Mouse (Mus musculus): ENCODE results near the gene Hes2. TPM values are rescaled to one million over a fixed set of nuclear protein-coding genes. Genes with fewer than 3 reads are reported as not detected.
A peak's percentile ranks its signal among the peaks of the same experiment; 100 is the strongest.

Hes2 gene
- polyA plus RNA-seq, 1 experiment from 2014 or later = not detected

DNA sequence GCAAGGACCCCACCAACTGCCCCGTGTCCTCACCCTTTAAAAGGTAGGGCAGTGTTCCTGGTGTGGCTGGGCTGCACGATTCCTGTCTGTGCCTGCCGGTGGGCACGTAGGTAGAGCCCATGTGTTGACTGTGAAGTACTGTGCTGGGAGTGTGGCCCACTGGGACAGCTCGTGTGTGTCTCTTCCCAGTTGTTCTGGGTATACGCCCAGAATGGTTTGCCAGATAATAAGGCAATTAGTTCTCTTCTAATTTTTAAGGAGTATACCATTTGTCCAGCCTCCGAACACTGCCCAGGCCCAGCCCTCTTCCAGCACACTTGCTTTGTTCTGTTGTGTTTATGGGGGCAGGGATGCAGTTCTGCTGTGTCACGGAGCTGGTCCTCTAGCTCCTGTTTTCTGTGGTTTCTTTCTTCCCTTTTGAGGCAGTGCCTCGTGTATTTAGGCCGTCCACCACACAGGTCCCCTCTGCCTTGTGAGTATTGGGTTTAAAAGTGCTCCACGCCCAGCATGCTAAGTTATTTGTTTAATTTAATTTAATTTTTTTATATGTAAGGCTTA lies 31.5 kb downstream of the Hes2 start:
- ATAC-seq (replicated peaks; ENCODE audit: low FRiP score, low TSS enrichment, low read depth) = no peak
- Histone ChIP-seq H3K9me3 (ENCODE audit: control insufficient read depth, low read length) (no peaks in the 10 kb centered on the region), H3K4me3 (ENCODE audit: low read depth, low read length) (no peak overlapping the region), H3K4me1 (replicated peaks; ENCODE audit: control insufficient read depth, insufficient read depth, low read length) (peaks cover 13% of the 10 kb centered on the region), H3K9ac (ENCODE audit: low read length) (no peak overlapping the region), H3K27me3 (replicated peaks; ENCODE audit: control insufficient read depth, insufficient read depth, low read length) (no peaks in the 10 kb centered on the region), H3K4me2 (ENCODE audit: low read length) (no peak overlapping the region), H3K27ac (ENCODE audit: low read depth) (no peak overlapping the region), H3K36me3 (ENCODE audit: control insufficient read depth, insufficient read depth, low read length) (no peaks in the 10 kb centered on the region)
- 69% methylated on average over 11 of the region's 11 CpGs for WGBS
- DNase-seq (ENCODE audit: low spot score) = no peak

DNA sequence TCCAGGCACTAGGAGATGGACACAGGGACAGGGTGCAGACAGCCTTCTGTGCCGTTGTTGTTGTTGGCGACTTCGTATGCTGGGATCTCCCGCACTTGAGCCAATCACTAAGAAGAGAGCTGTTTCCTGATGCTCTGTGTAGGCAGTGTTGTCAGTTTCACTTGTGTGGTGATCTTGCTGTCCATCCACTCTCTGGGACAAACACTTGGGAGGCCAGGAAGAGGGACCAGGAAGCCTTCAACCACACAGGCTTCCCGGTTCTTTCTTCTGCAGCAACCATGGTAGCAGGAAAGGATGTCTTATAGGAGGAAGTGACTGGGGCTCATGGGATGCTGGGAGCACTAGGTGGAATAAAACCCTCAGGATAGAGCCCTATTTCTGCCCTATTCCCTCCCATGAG lies 32.0 kb downstream of the Hes2 start:
- Histone ChIP-seq H3K9ac (ENCODE audit: low read length) (no peak overlapping the region), H3K36me3 (ENCODE audit: control insufficient read depth, insufficient read depth, low read length) (no peaks in the 10 kb centered on the region), H3K27me3 (replicated peaks; ENCODE audit: control insufficient read depth, insufficient read depth, low read length) (no peaks in the 10 kb centered on the region), H3K4me3 (ENCODE audit: low read depth, low read length) (no peak overlapping the region), H3K4me1 (replicated peaks; ENCODE audit: control insufficient read depth, insufficient read depth, low read length) (peaks cover 8% of the 10 kb centered on the region), H3K27ac (ENCODE audit: low read depth) (no peak overlapping the region), H3K4me2 (ENCODE audit: low read length) (no peak overlapping the region), H3K9me3 (ENCODE audit: control insufficient read depth, low read length) (no peaks in the 10 kb centered on the region)
- no peak for DNase-seq (ENCODE audit: low spot score)
- ATAC-seq (replicated peaks; ENCODE audit: low FRiP score, low TSS enrichment, low read depth) = no peak
- 68% methylated on average over 5 of the region's 5 CpGs for WGBS

DNA sequence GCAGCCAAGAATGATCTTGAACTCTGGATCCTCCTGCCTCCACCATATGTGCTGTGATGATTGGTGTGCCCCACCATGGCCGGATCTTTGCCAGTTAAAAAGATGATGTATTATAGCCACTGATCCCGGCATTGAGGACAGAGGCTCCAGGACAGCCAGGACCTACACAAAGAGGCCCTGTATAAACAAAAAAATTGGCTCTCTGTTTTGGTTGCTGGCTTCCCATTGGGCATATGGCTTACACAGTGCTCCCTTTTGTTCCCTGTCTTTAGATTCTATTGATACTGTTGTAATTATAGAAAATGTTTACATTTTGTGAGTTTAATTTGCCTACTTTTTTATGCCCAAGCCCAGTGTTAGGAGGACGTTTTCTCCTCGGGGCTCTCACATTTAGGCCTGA lies 33.9 kb downstream of the Hes2 start:
- Histone ChIP-seq H3K4me1 (replicated peaks; ENCODE audit: control insufficient read depth, insufficient read depth, low read length) (no peaks in the 10 kb centered on the region), H3K4me3 (ENCODE audit: low read depth, low read length) (no peak overlapping the region), H3K36me3 (ENCODE audit: control insufficient read depth, insufficient read depth, low read length) (no peaks in the 10 kb centered on the region), H3K9me3 (ENCODE audit: control insufficient read depth, low read length) (no peaks in the 10 kb centered on the region), H3K4me2 (ENCODE audit: low read length) (no peak overlapping the region), H3K9ac (ENCODE audit: low read length) (no peak overlapping the region), H3K27me3 (replicated peaks; ENCODE audit: control insufficient read depth, insufficient read depth, low read length) (no peaks in the 10 kb centered on the region), H3K27ac (ENCODE audit: low read depth) (no peak overlapping the region)
- WGBS = 48% methylated on average over 4 of the region's 4 CpGs
- no peak for ATAC-seq (replicated peaks; ENCODE audit: low FRiP score, low TSS enrichment, low read depth)
- DNase-seq (ENCODE audit: low spot score) = no peak

DNA sequence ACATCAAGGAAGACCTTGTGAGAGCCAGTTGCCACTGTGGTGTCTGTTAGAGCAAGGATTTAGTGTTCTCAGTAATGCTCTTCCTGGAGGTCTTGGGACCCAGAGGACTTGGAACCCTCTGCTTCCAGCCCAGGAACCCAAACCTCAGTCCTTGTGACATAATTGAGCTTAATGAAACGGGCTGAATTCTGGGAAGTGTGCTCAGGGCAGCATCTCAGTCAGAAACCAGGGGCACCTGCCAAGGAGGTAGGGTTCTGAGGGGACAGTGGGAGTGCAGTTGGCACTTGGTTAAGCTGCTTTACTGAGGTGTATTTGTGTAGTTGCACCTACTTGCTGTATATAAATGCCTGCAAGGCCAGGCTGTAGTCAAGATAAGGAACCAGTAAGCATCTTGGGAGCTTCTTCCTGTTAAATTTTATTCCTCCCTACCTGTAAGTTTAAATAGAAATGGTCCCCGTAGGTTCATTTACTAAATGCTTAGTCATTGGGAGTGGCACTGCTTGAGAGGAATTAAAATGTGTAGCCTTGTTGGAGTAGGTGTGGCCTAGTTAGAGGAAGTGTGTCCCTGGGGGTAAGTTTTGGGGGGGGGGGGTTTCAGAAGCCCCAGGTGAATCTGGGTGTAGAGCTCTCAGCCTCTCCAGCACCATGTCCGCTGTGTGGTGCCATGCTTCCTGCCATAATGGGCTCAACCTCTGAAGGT lies 36.0 kb downstream of the Hes2 start:
- no peak overlapping the region for H3K27ac ChIP-seq (ENCODE audit: low read depth)
- no peaks in the 10 kb centered on the region for H3K36me3 ChIP-seq (ENCODE audit: control insufficient read depth, insufficient read depth, low read length)
- H3K9ac ChIP-seq (ENCODE audit: low read length) = no peak overlapping the region
- H3K4me1 ChIP-seq (replicated peaks; ENCODE audit: control insufficient read depth, insufficient read depth, low read length) = no peaks in the 10 kb centered on the region
- H3K27me3 ChIP-seq (replicated peaks; ENCODE audit: control insufficient read depth, insufficient read depth, low read length) = no peaks in the 10 kb centered on the region
- H3K4me2 ChIP-seq (ENCODE audit: low read length) = no peak overlapping the region
- no peaks in the 10 kb centered on the region for H3K9me3 ChIP-seq (ENCODE audit: control insufficient read depth, low read length)
- DNase-seq (ENCODE audit: low spot score) (no peak), ATAC-seq (replicated peaks; ENCODE audit: low FRiP score, low TSS enrichment, low read depth) (no peak)
- 78% methylated on average over 3 of the region's 3 CpGs for WGBS
- no peak overlapping the region for H3K4me3 ChIP-seq (ENCODE audit: low read depth, low read length)

DNA sequence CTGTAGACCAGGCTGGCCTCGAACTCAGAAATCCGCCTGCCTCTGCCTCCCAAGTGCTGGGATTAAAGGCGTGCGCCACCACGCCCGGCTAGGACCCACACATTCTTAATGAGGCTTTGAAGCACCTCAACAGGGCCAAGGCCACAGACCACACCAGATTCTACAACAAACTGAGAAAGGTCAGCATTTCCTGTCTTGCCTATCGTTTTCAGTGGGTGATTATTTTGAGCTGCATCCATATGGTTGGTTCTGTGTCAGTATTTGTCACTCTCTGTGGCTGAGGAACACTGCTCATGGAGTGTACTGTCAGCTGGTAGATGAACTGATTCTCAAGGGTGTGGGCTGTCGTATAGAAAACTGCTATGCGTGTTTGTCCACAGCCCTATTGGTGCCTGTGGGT lies 37.6 kb downstream of the Hes2 start:
- H3K9me3 ChIP-seq (ENCODE audit: control insufficient read depth, low read length) = no peaks in the 10 kb centered on the region
- ATAC-seq (replicated peaks; ENCODE audit: low FRiP score, low TSS enrichment, low read depth) = no peak
- WGBS = 91% methylated on average over 8 of the region's 9 CpGs

DNA sequence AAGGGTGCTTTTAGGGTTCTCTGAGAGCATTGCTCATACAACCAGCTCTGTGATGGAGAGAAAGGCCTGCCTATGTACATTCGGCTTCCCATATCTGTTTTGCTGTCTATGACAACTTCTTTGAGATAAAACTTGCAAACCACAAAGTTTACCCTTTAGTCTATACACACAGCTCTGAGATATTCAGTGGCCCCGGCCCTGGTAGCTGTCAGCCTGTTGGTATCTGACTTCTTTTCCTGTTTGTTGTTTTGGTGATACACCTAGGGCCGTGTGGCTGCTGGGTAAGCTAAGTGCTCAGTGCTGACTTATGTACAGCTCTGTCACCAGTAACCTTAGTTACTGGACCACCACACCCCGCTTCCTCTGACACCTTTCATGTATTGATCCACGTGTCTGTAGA lies 38.9 kb downstream of the Hes2 start:
- Histone ChIP-seq H3K9me3 (ENCODE audit: control insufficient read depth, low read length) (no peaks in the 10 kb centered on the region), H3K9ac (ENCODE audit: low read length) (no peak overlapping the region), H3K27me3 (replicated peaks; ENCODE audit: control insufficient read depth, insufficient read depth, low read length) (no peaks in the 10 kb centered on the region), H3K27ac (ENCODE audit: low read depth) (no peak overlapping the region), H3K4me1 (replicated peaks; ENCODE audit: control insufficient read depth, insufficient read depth, low read length) (peaks cover 16% of the 10 kb centered on the region), H3K4me2 (ENCODE audit: low read length) (no peak overlapping the region), H3K36me3 (ENCODE audit: control insufficient read depth, insufficient read depth, low read length) (no peaks in the 10 kb centered on the region), H3K4me3 (ENCODE audit: low read depth, low read length) (no peak overlapping the region)
- DNase-seq (ENCODE audit: low spot score) = no peak
- whole genome bisulfite sequencing = 78% methylated on average over 5 of the region's 5 CpGs
- no peak for ATAC-seq (replicated peaks; ENCODE audit: low FRiP score, low TSS enrichment, low read depth)

More for the DNA sequence above, 37.6 kb downstream of the Hes2 start:
- Histone ChIP-seq H3K9ac (ENCODE audit: low read length) (no peak overlapping the region), H3K4me2 (ENCODE audit: low read length) (no peak overlapping the region), H3K36me3 (ENCODE audit: control insufficient read depth, insufficient read depth, low read length) (no peaks in the 10 kb centered on the region), H3K27me3 (replicated peaks; ENCODE audit: control insufficient read depth, insufficient read depth, low read length) (no peaks in the 10 kb centered on the region), H3K27ac (ENCODE audit: low read depth) (no peak overlapping the region), H3K4me1 (replicated peaks; ENCODE audit: control insufficient read depth, insufficient read depth, low read length) (peaks cover 3% of the 10 kb centered on the region), H3K4me3 (ENCODE audit: low read depth, low read length) (no peak overlapping the region)
- DNase-seq (ENCODE audit: low spot score) = no peak

DNA sequence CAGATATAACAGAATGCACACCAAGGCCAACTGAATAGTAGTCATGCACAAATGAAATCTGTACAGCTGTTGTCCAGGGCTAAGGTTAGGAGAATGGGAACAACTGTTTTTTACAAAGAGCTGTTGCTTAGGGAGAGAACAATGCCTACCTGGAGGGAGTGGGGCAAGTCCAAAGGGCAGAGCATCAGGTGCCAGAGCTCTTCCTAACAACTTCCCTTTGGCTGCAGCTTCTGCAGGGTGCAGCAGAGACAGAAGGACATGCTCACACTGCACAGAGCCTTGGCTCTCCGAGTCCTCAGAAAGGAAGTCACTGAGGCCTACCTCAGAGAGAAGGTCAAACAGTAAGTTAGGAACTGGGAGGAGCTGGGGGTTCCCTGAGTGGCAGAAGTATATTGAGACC lies 41.0 kb downstream of the Hes2 start:
- no peak for ATAC-seq (replicated peaks; ENCODE audit: low FRiP score, low TSS enrichment, low read depth)
- WGBS = 73% methylated on average over 1 of the region's 1 CpGs
- H3K9ac ChIP-seq (ENCODE audit: low read length) = no peak overlapping the region
- no peaks in the 10 kb centered on the region for H3K27me3 ChIP-seq (replicated peaks; ENCODE audit: control insufficient read depth, insufficient read depth, low read length)
- no peak overlapping the region for H3K4me3 ChIP-seq (ENCODE audit: low read depth, low read length)
- no peak overlapping the region for H3K27ac ChIP-seq (ENCODE audit: low read depth)
- DNase-seq (ENCODE audit: low spot score) = no peak
- H3K4me1 ChIP-seq (replicated peaks; ENCODE audit: control insufficient read depth, insufficient read depth, low read length) = peaks cover 22% of the 10 kb centered on the region
- no peak overlapping the region for H3K4me2 ChIP-seq (ENCODE audit: low read length)
- H3K9me3 ChIP-seq (ENCODE audit: control insufficient read depth, low read length) = no peaks in the 10 kb centered on the region
- H3K36me3 ChIP-seq (ENCODE audit: control insufficient read depth, insufficient read depth, low read length) = no peaks in the 10 kb centered on the region

DNA sequence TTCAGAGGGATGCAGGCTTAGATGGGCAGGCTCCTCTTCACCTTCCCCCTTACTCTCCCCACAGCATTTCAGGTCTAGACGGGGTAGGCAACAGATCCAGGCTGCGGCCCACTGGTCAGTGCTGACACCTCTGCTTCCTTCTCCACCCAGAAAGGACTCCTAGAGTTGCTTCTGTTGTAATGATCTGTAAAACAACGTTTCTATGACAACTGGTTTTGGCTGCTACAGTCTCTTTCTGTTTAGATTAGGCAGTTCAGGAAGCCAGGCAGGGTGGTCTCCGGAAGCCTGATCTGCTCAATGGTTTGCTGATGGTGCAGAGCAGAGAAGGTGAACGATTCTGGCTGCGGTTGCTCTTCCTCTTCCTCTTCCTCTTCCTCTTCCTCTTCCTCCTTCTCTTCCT lies 42.8 kb downstream of the Hes2 start:
- no peak for DNase-seq (ENCODE audit: low spot score)
- ATAC-seq (replicated peaks; ENCODE audit: low FRiP score, low TSS enrichment, low read depth) = peak; percentile 65; the same call in 1 of the 2 replicates
- 28% methylated on average over 6 of the region's 6 CpGs for WGBS

DNA sequence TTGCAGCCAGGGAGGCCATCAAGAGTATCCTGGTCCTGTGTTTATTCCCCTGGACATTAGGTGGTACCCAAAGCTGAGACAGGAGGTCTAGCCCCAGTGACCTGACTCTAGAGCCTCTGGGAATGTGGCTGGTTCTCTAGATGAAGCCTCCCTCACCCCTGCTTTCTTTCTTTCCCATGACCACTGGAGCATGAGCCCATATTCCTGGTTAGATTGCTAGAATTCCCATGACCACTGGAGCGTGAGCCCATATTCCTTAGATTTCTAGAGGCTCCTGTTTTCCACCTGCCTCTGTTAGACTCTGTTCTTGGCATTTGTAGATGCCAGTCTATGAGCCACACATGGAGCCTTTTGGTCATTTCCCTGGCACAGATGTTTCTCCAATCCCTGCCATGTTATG lies 43.8 kb downstream of the Hes2 start:
- 88% methylated on average over 1 of the region's 1 CpGs for WGBS
- Histone ChIP-seq H3K4me3 (ENCODE audit: low read depth, low read length) (no peak overlapping the region), H3K4me1 (replicated peaks; ENCODE audit: control insufficient read depth, insufficient read depth, low read length) (peaks cover 22% of the 10 kb centered on the region), H3K36me3 (ENCODE audit: control insufficient read depth, insufficient read depth, low read length) (no peaks in the 10 kb centered on the region), H3K4me2 (ENCODE audit: low read length) (no peak overlapping the region), H3K27ac (ENCODE audit: low read depth) (no peak overlapping the region), H3K9ac (ENCODE audit: low read length) (no peak overlapping the region), H3K9me3 (ENCODE audit: control insufficient read depth, low read length) (no peaks in the 10 kb centered on the region), H3K27me3 (replicated peaks; ENCODE audit: control insufficient read depth, insufficient read depth, low read length) (no peaks in the 10 kb centered on the region)
- DNase-seq (ENCODE audit: low spot score) (no peak), ATAC-seq (replicated peaks; ENCODE audit: low FRiP score, low TSS enrichment, low read depth) (no peak)

More for the DNA sequence above, 42.8 kb downstream of the Hes2 start:
- Histone ChIP-seq H3K9me3 (ENCODE audit: control insufficient read depth, low read length) (no peaks in the 10 kb centered on the region), H3K4me2 (ENCODE audit: low read length) (no peak overlapping the region), H3K4me3 (ENCODE audit: low read depth, low read length) (no peak overlapping the region), H3K9ac (ENCODE audit: low read length) (no peak overlapping the region), H3K36me3 (ENCODE audit: control insufficient read depth, insufficient read depth, low read length) (no peaks in the 10 kb centered on the region), H3K27ac (ENCODE audit: low read depth) (peak overlapping the region; percentile 59), H3K4me1 (replicated peaks; ENCODE audit: control insufficient read depth, insufficient read depth, low read length) (peaks cover 22% of the 10 kb centered on the region), H3K27me3 (replicated peaks; ENCODE audit: control insufficient read depth, insufficient read depth, low read length) (no peaks in the 10 kb centered on the region)

Data from intestine, embryonic 14.5 days (tissue).